Mouse (Mus musculus) midbrain, embryonic 14.5 days (tissue): ENCODE measurements around the gene Hoxd4. TPM values are rescaled to one million over a fixed set of nuclear protein-coding genes. Genes with fewer than 3 reads are reported as not detected.

Experiments
- ATAC-seq: fragments of 200-750 bp; cut with Nextera tagmentation; 2 replicates; pipeline ENCODE4 v1.8.0; 2017; ENCODE audit warnings: moderate number of reproducible peaks, moderate library complexity; ENCODE audit not compliant: low FRiP score, low TSS enrichment
- DNase-seq: peaks from one replicate; pipeline ENCODE4 v3.0.0-alpha.2; 2015
- H3K27ac ChIP-seq: fragments of 300-500 bp; sonication (generic); replicated peaks from 2 replicates; pipeline ENCODE4 v1.5.1; 2014; ENCODE audit warnings: mild to moderate bottlenecking, low read depth, low read length, moderate library complexity
- H3K27me3 ChIP-seq: fragments of 300-500 bp; sonication (generic); 2 replicates; pipeline ENCODE4 v1.6.1; 2014; ENCODE audit warnings: low read length, control low read depth, mixed read lengths; ENCODE audit not compliant: control insufficient read depth, insufficient read depth
- H3K36me3 ChIP-seq: fragments of 300-500 bp; sonication (generic); 2 replicates; pipeline ENCODE4 v1.6.1; 2014; ENCODE audit warnings: low read length, control low read depth; ENCODE audit not compliant: control insufficient read depth, insufficient read depth
- H3K4me1 ChIP-seq: fragments of 300-500 bp; sonication (generic); 2 replicates; pipeline ENCODE4 v1.6.1; 2014; ENCODE audit warnings: mild to moderate bottlenecking, antibody characterized with exemption, low read length, control low read depth; ENCODE audit not compliant: control insufficient read depth, insufficient read depth
- H3K4me2 ChIP-seq: fragments of 300-500 bp; sonication (generic); 2 replicates; pipeline ENCODE4 v1.6.1; 2014; ENCODE audit warnings: mild to moderate bottlenecking, low read length, moderate library complexity
- H3K4me3 ChIP-seq: fragments of 300-500 bp; sonication (generic); replicated peaks from 2 replicates; pipeline ENCODE4 v1.5.1; 2014; ENCODE audit warnings: low read depth, low read length
- H3K9ac ChIP-seq: fragments of 300-500 bp; sonication (generic); replicated peaks from 2 replicates; pipeline ENCODE4 v1.6.1; 2014; ENCODE audit warnings: mild to moderate bottlenecking, low read length, moderate library complexity
- H3K9me3 ChIP-seq: fragments of 300-500 bp; sonication (generic); 2 replicates; pipeline ENCODE4 v1.6.1; 2016; ENCODE audit warnings: low read length, control low read depth, mixed read lengths; ENCODE audit not compliant: control insufficient read depth
- WGBS: fragments of 180-500 bp; shearing (Covaris S2); extraction: QIAGEN DNeasy Blood & Tissue Kit; methylation state at CpG from one replicate; pipeline ENCODE4 v1.1.7; 2014; 5-methylcytosine and 5-hydroxymethylcytosine counted together
- polyA plus RNA-seq: library from polyadenylated mRNA; unstranded; fragments of >200 nt; fragmentation: Nextera tagmentation; extraction: Ambion mirVana; gene quantifications from 2 replicates; pipeline ENCODE4 v1.2.1, GENCODE M21; 2014

Hoxd4 gene
- polyA plus RNA-seq, result not detected in 2 replicates

DNA sequence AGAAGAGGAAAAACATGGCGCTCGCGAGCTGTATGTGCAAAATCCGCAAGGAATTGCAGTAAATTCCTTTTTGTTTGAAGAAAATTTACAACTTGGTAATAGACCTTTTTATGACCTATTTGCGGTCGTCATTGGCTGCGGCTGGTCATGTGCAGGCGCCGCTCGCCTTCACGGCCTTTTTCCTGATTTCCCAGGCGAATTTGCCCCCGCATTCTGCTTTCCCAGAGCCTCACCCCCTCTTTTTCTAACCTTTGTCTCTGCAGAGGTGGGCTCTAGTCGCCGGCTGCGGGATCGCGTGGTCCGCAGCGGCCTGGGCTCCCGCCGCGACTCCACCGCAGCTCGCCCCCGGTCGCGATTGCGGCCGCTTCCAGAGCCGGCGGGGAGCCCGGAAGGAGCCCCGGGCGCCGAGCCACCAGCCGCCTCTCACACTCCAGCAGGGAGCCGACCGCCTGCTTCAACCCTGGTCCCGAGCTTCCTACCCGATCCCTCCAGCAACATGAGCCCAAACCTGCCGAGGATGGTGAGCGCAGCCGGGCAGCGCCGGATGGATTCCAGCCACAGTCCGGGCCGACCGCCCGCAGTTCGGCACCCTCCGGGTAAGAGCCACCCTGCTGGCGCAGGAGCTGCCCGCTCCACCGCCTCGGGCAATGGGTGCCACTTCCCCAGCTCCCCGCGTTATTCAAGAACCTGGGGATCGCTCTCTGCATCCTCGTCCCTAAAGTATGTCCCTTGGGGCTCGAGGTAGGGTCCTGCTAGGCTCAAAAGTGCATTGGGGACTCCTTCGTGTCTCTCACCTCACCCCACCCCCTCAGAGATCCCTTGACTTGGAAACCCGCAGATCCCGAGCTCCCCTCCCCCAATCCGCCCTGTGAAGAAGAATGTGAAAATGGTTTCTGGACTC, at the start of gene Hoxd4, which contains the start of gene Hoxd3:
Hoxd4 (plus strand) TSS at position 209 of the 901 bp plus-strand sequence.
Hoxd3 (plus strand) TSS at position 207 of the 901 bp plus-strand sequence.
- Histone ChIP-seq H3K27ac (no peak within 1 kb of the TSS), H3K9ac (no peak within 1 kb of the TSS), H3K27me3 (peaks cover 98% of the 10 kb centered on the region), H3K4me3 (peak within 1 kb of the TSS; percentile 10; the same call in 1 of the 2 replicates), H3K9me3 (no peaks in the 10 kb centered on the region), H3K36me3 (no peaks in the 10 kb centered on the region), H3K4me1 (0 out of 2 replicates have a peak, but pooled peaks cover 4% of the 10 kb centered on the region), H3K4me2 (peak within 1 kb of the TSS; percentile 28)
- ATAC-seq (no peak), DNase-seq (peak; percentile 56)
- WGBS, result under 1% methylated on average over 65 of the region's 65 CpGs

DNA sequence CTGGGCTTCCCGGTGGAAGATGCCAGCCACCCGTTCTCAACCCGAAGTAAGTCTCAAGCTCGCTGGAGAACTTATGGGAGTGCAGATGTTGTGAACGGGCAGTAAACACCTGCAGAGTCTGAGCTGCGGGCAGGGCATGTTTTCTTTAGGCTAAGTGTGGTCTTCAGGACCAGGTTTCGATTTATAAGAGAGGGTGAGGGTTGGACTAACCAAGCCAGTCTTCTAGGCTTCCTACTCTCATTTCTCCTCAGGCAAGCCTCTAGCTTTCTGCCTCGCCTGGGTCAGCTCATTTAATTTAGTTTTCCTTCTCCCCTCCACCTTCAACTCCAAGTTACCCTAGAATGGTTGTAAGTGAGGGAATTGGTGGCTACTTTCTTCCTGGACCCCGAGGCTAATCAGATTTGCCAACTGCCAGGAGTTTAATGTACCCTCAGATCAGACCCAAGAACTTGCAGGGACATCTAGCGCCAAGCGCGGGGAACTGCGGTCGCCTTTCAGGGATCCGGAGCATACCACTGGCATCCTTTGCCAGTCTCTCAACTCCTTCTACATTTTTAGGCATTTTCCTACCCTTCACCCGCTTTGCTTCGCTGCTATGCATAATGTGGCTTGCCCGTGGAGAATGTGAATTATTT, 48.3 kb upstream of the Hoxd4 start:
- no peak overlapping the region for H3K4me3 ChIP-seq
- H3K4me1 ChIP-seq, result no peaks in the 10 kb centered on the region; the same call in 1 of the 2 replicates
- WGBS, result 4% methylated on average over 18 of the region's 18 CpGs
- no peak overlapping the region for H3K4me2 ChIP-seq
- no peak overlapping the region for H3K9ac ChIP-seq
- no peaks in the 10 kb centered on the region for H3K9me3 ChIP-seq
- H3K27me3 ChIP-seq, result peaks cover 98% of the 10 kb centered on the region
- DNase-seq, result peak; percentile 87
- H3K36me3 ChIP-seq, result no peaks in the 10 kb centered on the region
- ATAC-seq, result no peak
- no peak overlapping the region for H3K27ac ChIP-seq

DNA sequence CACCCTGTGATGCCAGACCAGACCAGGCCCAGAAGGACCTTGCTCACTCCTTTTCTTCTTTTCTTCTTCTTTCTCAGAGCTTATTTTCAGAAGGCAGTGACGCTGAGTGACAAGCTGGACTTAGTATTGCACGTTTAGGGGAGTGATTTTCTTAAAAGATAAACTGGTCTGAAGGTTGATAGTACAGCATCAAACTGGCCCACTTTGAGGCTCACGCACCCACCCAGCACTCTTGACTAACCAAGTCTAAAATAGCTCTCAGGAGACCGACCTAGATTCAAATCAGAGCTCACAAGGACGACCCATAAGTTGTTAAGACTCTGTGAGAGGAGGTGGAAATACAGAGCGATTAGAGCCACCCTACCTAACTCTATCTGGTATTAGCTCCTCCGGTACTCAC, 45.3 kb upstream of the Hoxd4 start:
- DNase-seq (no peak), ATAC-seq (no peak)
- Histone ChIP-seq H3K27ac (no peak overlapping the region), H3K9ac (no peak overlapping the region), H3K4me3 (no peak overlapping the region), H3K9me3 (no peaks in the 10 kb centered on the region), H3K36me3 (no peaks in the 10 kb centered on the region), H3K4me2 (no peak overlapping the region), H3K27me3 (peaks cover 98% of the 10 kb centered on the region), H3K4me1 (no peaks in the 10 kb centered on the region; the same call in 1 of the 2 replicates)
- WGBS, result 3% methylated on average over 7 of the region's 7 CpGs

DNA sequence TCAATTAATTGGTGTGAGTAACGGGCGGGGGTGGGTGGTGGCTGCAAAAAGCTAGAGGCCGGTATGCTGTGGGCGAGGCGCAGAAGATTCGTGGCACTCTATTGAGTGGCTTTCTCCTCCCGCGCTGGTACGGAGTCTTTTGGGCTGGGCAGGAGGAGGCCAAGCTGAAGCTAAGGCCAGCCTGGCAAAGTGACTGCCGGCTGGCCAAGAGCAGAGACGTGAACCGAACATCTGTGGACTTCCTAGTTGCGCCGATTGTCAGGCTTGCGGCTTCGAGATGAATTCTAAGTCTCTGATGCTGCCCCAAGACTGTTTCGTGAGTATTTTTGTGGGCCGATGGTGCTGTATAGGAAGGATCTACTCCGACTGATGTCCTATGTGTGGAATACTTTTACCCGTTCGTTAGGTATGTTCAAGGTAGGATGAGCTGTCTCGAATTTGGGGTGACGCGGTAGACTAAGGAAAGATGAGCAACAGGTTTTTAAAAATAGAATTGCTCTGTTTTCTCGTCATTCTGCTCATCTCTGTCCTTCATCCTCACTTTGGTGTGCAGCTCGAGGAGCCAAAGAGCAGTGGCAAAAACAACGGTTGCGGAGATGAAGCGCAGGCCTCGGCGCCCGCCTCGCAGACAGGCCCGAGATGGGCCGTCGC, 44.4 kb upstream of the Hoxd4 start:
- 1% methylated on average over 36 of the region's 36 CpGs for WGBS
- peaks cover 98% of the 10 kb centered on the region for H3K27me3 ChIP-seq
- ATAC-seq, result no peak
- H3K4me1 ChIP-seq, result no peaks in the 10 kb centered on the region
- no peak overlapping the region for H3K4me2 ChIP-seq
- no peak overlapping the region for H3K27ac ChIP-seq
- DNase-seq, result no peak
- no peaks in the 10 kb centered on the region for H3K36me3 ChIP-seq
- H3K4me3 ChIP-seq, result no peak overlapping the region
- H3K9me3 ChIP-seq, result no peaks in the 10 kb centered on the region
- no peak overlapping the region for H3K9ac ChIP-seq

DNA sequence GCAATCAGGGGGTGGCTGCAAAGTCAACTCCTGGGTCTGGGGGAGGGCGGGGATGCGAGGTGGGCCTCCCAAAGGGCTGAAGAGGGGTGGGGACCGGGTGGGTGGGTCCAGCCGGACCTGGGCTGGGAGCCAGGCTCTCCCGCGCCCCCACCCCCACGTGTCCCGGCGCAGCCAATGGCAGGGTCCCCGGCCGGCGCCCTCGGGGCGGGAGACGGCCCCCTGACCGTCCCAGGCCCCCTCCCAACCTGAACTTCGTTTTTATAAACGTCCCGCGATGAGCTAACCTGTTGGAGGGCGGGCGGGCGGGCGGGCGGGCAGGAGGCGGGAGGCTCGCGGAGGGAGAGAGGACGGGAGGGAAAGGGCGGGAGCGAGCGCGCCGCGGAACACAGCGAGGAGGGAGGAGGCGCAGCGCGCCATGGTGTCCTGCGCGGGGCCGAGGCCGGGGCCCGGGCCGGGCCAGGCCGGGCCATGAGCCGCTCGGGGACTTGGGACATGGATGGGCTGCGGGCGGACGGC, 43.8 kb upstream of the Hoxd4 start, which contains the start of gene Hoxd13:
Hoxd13 (plus strand) TSS at position 469 of the 516 bp plus-strand sequence.
- peaks cover 98% of the 10 kb centered on the region for H3K27me3 ChIP-seq
- no peak within 1 kb of the TSS for H3K27ac ChIP-seq
- no peak for DNase-seq
- under 1% methylated on average over 42 of the region's 51 CpGs for WGBS
- H3K4me3 ChIP-seq, result peak within 1 kb of the TSS; percentile 20
- ATAC-seq, result no peak
- no peak within 1 kb of the TSS for H3K9ac ChIP-seq
- peak within 1 kb of the TSS; percentile 45 for H3K4me2 ChIP-seq
- H3K9me3 ChIP-seq, result no peaks in the 10 kb centered on the region
- no peaks in the 10 kb centered on the region for H3K4me1 ChIP-seq
- H3K36me3 ChIP-seq, result no peaks in the 10 kb centered on the region

DNA sequence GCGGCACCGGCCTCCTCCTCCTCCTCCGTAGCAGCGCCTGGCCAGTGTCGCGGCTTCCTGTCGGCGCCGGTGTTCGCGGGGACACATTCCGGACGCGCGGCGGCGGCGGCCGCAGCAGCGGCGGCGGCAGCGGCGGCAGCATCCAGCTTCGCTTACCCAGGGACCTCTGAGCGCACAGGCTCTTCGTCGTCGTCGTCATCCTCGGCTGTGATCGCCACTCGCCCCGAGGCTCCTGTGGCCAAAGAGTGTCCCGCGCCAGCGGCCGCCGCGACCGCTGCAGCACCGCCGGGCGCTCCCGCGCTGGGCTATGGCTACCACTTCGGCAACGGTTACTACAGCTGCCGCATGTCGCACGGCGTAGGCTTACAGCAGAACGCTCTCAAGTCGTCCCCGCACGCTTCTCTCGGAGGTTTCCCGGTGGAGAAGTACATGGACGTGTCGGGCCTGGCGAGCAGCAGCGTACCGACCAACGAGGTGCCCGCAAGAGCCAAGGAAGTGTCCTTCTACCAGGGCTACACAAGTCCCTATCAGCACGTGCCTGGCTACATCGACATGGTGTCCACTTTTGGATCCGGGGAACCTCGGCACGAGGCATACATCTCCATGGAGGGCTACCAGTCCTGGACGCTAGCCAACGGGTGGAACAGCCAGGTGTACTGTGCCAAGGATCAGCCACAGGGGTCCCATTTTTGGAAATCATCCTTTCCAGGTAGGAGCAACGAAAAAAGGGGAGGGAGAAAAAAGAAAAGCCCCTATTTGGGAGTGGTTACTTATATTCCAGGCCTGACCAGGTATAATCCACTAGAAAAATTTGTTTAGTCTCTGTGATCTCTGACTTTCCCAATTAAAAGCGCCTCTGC, 43.1 kb upstream of the Hoxd4 start:
- Histone ChIP-seq H3K9ac (no peak overlapping the region), H3K9me3 (no peaks in the 10 kb centered on the region), H3K27me3 (peaks cover 98% of the 10 kb centered on the region), H3K4me2 (peak overlapping the region; percentile 45), H3K36me3 (no peaks in the 10 kb centered on the region), H3K4me3 (peak overlapping the region; percentile 20), H3K27ac (no peak overlapping the region), H3K4me1 (no peaks in the 10 kb centered on the region)
- ATAC-seq (peak; percentile 40; the same call in 1 of the 2 replicates), DNase-seq (no peak)
- WGBS, result under 1% methylated on average over 65 of the region's 74 CpGs

DNA sequence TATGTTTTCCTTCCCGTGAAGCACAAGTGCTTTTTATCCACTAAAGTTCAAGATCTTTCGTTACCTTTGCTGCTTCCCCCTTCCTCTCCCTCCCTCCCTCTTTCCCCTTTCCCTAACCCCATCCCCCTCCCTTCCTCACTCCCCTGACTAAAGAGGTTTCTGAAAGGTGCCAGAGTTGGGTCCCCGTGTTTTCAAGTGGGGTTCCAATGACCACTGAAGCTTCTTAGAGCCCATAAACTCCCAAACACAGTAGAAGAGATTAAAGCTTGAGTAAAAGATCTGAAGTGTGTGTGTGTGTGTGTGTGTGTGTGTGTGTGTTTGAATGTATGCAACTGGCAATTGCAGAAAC, 42.5 kb upstream of the Hoxd4 start:
- Histone ChIP-seq H3K4me1 (no peaks in the 10 kb centered on the region), H3K36me3 (no peaks in the 10 kb centered on the region), H3K9me3 (no peaks in the 10 kb centered on the region), H3K4me2 (no peak overlapping the region), H3K27me3 (peaks cover 98% of the 10 kb centered on the region), H3K27ac (no peak overlapping the region), H3K4me3 (no peak overlapping the region), H3K9ac (no peak overlapping the region)
- ATAC-seq (no peak), DNase-seq (no peak)
- WGBS, result 0% methylated on average over 3 of the region's 3 CpGs
